Comparison of ENCODE assay signal across 17 mouse cellular contexts in the genomic region with DNA sequence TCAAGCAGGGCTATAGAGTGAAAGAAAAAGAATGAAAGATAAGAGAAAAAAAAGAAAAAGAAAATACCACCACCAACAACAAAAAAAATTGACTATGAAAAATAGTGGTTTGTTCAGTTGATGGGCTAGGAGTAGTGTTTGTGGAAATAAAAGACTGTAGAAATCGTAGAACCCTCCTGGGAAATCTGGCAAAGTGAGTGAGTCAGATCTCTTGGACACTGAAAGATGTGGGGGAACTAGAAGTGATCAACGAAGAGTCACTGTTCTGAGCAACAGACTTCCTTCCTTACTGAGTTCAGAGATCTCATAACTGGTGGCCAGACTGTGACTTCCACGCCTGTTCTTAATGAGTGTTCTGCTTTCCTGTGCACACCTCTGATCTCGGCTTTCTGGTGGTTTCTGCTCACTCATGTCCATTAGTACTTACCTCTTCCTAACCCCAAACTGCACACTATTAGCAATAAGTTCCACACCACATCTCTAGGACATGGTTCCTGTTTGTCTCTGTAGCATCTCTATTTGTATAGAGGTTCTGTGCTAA. TPM values are rescaled to one million over a fixed set of nuclear protein-coding genes. Genes with fewer than 3 reads are reported as not detected.
A peak's percentile ranks its signal among the peaks of the same experiment; 100 is the strongest.
DNase-seq lines count a peak whose midpoint lies in the region; ATAC-seq and TF ChIP-seq lines count a peak whose summit lies in the region.
"Had no signal": no experiment of that assay in that cellular context is flagged by ENCODE, and none has a peak within 500 bp of the region (broad histone marks: within the 10 kb centered on the region; RNA-seq: fewer than 3 reads in every experiment).

No protein-coding gene starts in this region.

- TF ChIP-seq CTCF in lung, postnatal 0 days (IDR thresholded peaks at IDR 0.05): no peak

- no peak for ATAC-seq in lung, postnatal 0 days
- ATAC-seq in granulocyte monocyte progenitor cell, adult 5-6 weeks (replicated peaks; ENCODE audit: poor library complexity, severe bottlenecking): peak; percentile 65
- ATAC-seq in forebrain, embryonic 14.5 days: no peak

- no peaks in the 10 kb centered on the region for H3K27me3 ChIP-seq in lung, postnatal 0 days (replicated peaks; ENCODE audit: insufficient read depth, low read length)
- no peaks in the 10 kb centered on the region for H3K27me3 ChIP-seq in forebrain, embryonic 14.5 days (replicated peaks; ENCODE audit: control insufficient read depth, insufficient read depth, low read length)
- H3K27me3 ChIP-seq: hindbrain, embryonic 13.5 days had no signal

- no peak overlapping the region for H3K4me2 ChIP-seq in lung, postnatal 0 days (replicated peaks; ENCODE audit: low read depth, low read length)
- no peak overlapping the region for H3K4me2 ChIP-seq in forebrain, embryonic 14.5 days (ENCODE audit: low read length)
- H3K4me2 ChIP-seq: hindbrain, embryonic 13.5 days; midbrain, embryonic 11.5 days had no signal

- H3K36me3 ChIP-seq in lung, postnatal 0 days (ENCODE audit: insufficient read depth, low read length): no peaks in the 10 kb centered on the region
- H3K36me3 ChIP-seq in forebrain, embryonic 14.5 days (ENCODE audit: control insufficient read depth, insufficient read depth, low read length): no peaks in the 10 kb centered on the region
- H3K36me3 ChIP-seq: embryonic facial prominence, embryonic 10.5 days; hindbrain, embryonic 13.5 days had no signal

- no peak overlapping the region for H3K9ac ChIP-seq in lung, postnatal 0 days (replicated peaks; ENCODE audit: low read depth)
- no peak overlapping the region for H3K9ac ChIP-seq in forebrain, embryonic 14.5 days (ENCODE audit: low read length)
- H3K9ac ChIP-seq: hindbrain, embryonic 13.5 days had no signal

- H3K4me3 ChIP-seq in lung, postnatal 0 days (ENCODE audit: low read depth, low read length): no peak overlapping the region
- no peak overlapping the region for H3K4me3 ChIP-seq in forebrain, embryonic 14.5 days (ENCODE audit: low read depth, low read length)
- H3K4me3 ChIP-seq: embryonic facial prominence, embryonic 10.5 days; hindbrain, embryonic 13.5 days had no signal

- WGBS in lung, postnatal 0 days: 63% methylated on average over 4 of the region's 4 CpGs
- 80% methylated on average over 4 of the region's 4 CpGs for WGBS in forebrain, embryonic 14.5 days

- H3K27ac ChIP-seq in lung, postnatal 0 days (ENCODE audit: low read length): no peak overlapping the region
- no peak overlapping the region for H3K27ac ChIP-seq in forebrain, embryonic 14.5 days (ENCODE audit: low read depth, low read length)
- H3K27ac ChIP-seq: embryonic facial prominence, embryonic 10.5 days; hindbrain, embryonic 13.5 days had no signal

- peak; percentile 41 for DNase-seq in lung, postnatal 0 days (ENCODE audit: low spot score)
- no peak for DNase-seq in lung, postnatal 10 days
- DNase-seq in CD4-positive, CD25-positive, alpha-beta regulatory T cell, adult 2 months (ENCODE audit: low read depth, low spot score): peak; percentile 24
- peak; percentile 48 for DNase-seq in skeletal muscle tissue, adult 2 months (ENCODE audit: low read depth, low spot score)
- no peak for DNase-seq in thymus, postnatal 25 days
- DNase-seq in forebrain, embryonic 14.5 days (ENCODE audit: low spot score): no peak
- DNase-seq: adrenal gland, postnatal 14 days; cerebellum, adult 9-11 months; kidney, adult 11 months; kidney, postnatal 25 days; layer of hippocampus, postnatal 36 days; lung, adult 2 months; right cerebral cortex, postnatal 4 days had no signal

- no peaks in the 10 kb centered on the region for H3K9me3 ChIP-seq in lung, postnatal 0 days (ENCODE audit: low read length)
- no peaks in the 10 kb centered on the region for H3K9me3 ChIP-seq in forebrain, embryonic 14.5 days (replicated peaks; ENCODE audit: control insufficient read depth, low read length)
- H3K9me3 ChIP-seq: embryonic facial prominence, embryonic 10.5 days; hindbrain, embryonic 13.5 days had no signal

- no peaks in the 10 kb centered on the region; the same call in 1 of the 2 replicates for H3K4me1 ChIP-seq in lung, postnatal 0 days (ENCODE audit: insufficient read depth, low read depth, low read length)
- no peaks in the 10 kb centered on the region for H3K4me1 ChIP-seq in forebrain, embryonic 14.5 days (ENCODE audit: control insufficient read depth, insufficient read depth, low read length)
- H3K4me1 ChIP-seq: hindbrain, embryonic 13.5 days had no signal

- no peak for TF ChIP-seq EP300 in lung, postnatal 0 days (IDR thresholded peaks at IDR 0.05)

RNA-seq across cellular contexts. Expression of gene Actr3, which starts 37.7 kb away (rescaled TPM):
- 205 and 244 TPM in 2 replicates for polyA plus RNA-seq in lung, postnatal 0 days (2015; fragmentation: Nextera tagmentation; extraction: Ambion mirVana)
- total RNA-seq in granulocyte monocyte progenitor cell, adult 5-6 weeks (2014; fragmentation: Nextera tagmentation): 426 TPM in 2 replicates
- total RNA-seq in granulocyte monocyte progenitor cell, adult 5-6 weeks (2017): 889 and 988 TPM in 2 replicates
- polyA plus RNA-seq in forebrain, embryonic 14.5 days (2014; fragmentation: Nextera tagmentation; extraction: Ambion mirVana): 231 and 247 TPM in 2 replicates

Comparison
In these comparisons a context has a peak if more than half of its experiments do, and no peak if none do; other contexts are left out.
1. DNase-seq: peak in lung, postnatal 0 days (single experiment), CD4-positive, CD25-positive, alpha-beta regulatory T cell, adult 2 months (single experiment) and skeletal muscle tissue, adult 2 months (single experiment); none in lung, postnatal 10 days (single experiment), thymus, postnatal 25 days (single experiment) and forebrain, embryonic 14.5 days (single experiment).